ENCODE assay signal across 15 mouse cellular contexts in the genomic region with DNA sequence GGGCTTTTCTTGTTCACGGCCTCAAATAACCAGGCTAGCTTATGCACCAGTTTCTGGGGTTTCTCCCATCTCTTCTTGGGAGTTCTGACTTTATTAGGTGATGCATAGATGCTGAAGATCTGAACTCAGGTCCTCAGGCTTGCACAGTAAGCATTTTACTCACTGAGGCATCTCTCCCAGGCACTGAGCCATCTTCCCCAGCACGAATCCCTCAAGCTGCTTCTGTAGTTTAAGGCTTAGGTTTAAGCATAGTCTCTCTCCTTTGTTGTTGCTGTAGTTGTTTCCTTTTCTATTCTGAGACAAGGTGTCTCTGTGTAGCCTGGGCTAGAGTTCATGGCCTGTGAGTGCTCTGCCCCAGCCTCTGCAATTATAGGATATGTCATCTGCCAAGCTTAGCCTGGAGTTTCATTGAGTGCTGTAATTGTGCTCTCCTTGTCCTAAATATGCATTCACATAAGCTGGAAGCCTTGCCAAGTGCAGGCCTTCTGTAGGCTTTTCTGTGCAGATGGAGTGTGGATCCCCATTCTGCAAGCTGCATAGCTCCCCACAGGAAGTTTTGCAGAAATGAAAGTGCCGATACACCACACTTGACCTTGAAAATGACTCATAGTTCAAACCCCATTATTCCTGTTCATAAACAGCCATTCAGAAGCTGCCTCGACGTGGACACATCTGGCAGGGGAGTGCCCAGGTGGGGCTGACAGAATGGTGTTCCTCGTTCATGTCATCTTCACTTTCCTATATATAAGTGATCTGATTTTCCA. TPM values are rescaled to one million over a fixed set of nuclear protein-coding genes. Genes with fewer than 3 reads are reported as not detected.
DNase-seq lines count a peak whose midpoint lies in the region; ATAC-seq and TF ChIP-seq lines count a peak whose summit lies in the region.
"Had no signal": no experiment of that assay in that cellular context is flagged by ENCODE, and none has a peak within 500 bp of the region (broad histone marks: within the 10 kb centered on the region; RNA-seq: fewer than 3 reads in every experiment).

No protein-coding gene starts in this region.

- no peaks in the 10 kb centered on the region for H3K9me3 ChIP-seq in CH12.LX (replicated peaks; ENCODE audit: low read length)
- no peaks in the 10 kb centered on the region for H3K9me3 ChIP-seq in heart, embryonic 12.5 days (replicated peaks)
- H3K9me3 ChIP-seq: heart, embryonic 15.5 days had no signal

- no peak for TF ChIP-seq CTCF in CH12.LX (conservative IDR thresholded peaks at IDR 0.05 in 1 of 2, IDR thresholded peaks at IDR 0.05 in 1 of 2; ENCODE audit: low read depth in 2 of 2, low read length in 2 of 2)
- no peak for TF ChIP-seq CTCF in gastrocnemius, adult 2 months (IDR thresholded peaks at IDR 0.05)

- TF ChIP-seq RAD21 in CH12.LX (IDR thresholded peaks at IDR 0.05; ENCODE audit: low read depth, low read length): no peak

- no peak overlapping the region for H3K4me3 ChIP-seq in CH12.LX (replicated peaks in 1 of 3; ENCODE audit: low read depth in 2 of 3, low read length in 2 of 3, poor library complexity in 1 of 3)
- H3K4me3 ChIP-seq in gastrocnemius, adult 2 months: no peak overlapping the region
- H3K4me3 ChIP-seq in heart, embryonic 12.5 days: no peak overlapping the region
- H3K4me3 ChIP-seq: erythroblast, embryonic 14.5 days; heart, embryonic 15.5 days; myocyte had no signal

- intact Hi-C loops in gastrocnemius, adult 2 months (cut with DNase I): no loop called here

- H3K4me1 ChIP-seq in CH12.LX (ENCODE audit: control insufficient read depth in 1 of 2, insufficient read depth in 2 of 2): peaks cover 11 to 39% of the 10 kb centered on the region in 2 experiments; a peak in 3 of 4 replicates
- no peaks in the 10 kb centered on the region for H3K4me1 ChIP-seq in heart, embryonic 12.5 days (replicated peaks)
- H3K4me1 ChIP-seq: heart, embryonic 15.5 days had no signal

- dilution Hi-C loops in CH12.LX (cut with MboI; ENCODE audit: extremely low pct_ligation_motif_present, extremely low pct_unique_long_range_greater_than_20kb, low sequenced_read_pairs): no loop called here

- no peak overlapping the region for H3K4me2 ChIP-seq in CH12.LX (ENCODE audit: insufficient read depth, low read depth, poor library complexity, severe bottlenecking)
- H3K4me2 ChIP-seq in heart, embryonic 12.5 days: no peak overlapping the region
- H3K4me2 ChIP-seq: heart, embryonic 15.5 days; midbrain, embryonic 11.5 days had no signal

- no peak for DNase-seq in frontal cortex, postnatal 10 days (ENCODE audit: low spot score in 2 of 2)
- peak; percentile 65 for DNase-seq in CH12.LX (ENCODE audit: extremely low read depth)
- DNase-seq in layer of hippocampus, adult 18-20 months (ENCODE audit: low spot score in 2 of 2): peak; percentile 50 to 84
- DNase-seq in right cerebral cortex, postnatal 10 days (ENCODE audit: low spot score in 2 of 2): peak; percentile 54 to 60
- DNase-seq in embryo, embryonic 10 days (ENCODE audit: low spot score): no peak
- DNase-seq in gastrocnemius, adult 2 months: no peak
- DNase-seq: adrenal gland, postnatal 10 days; thymus, adult 2 months had no signal

- no peak overlapping the region for H3K9ac ChIP-seq in CH12.LX (ENCODE audit: insufficient read depth, low read depth)
- H3K9ac ChIP-seq in heart, embryonic 12.5 days: no peak overlapping the region
- H3K9ac ChIP-seq: heart, embryonic 15.5 days had no signal

- no peaks in the 10 kb centered on the region for H3K36me3 ChIP-seq in CH12.LX (replicated peaks in 1 of 2; ENCODE audit: control insufficient read depth in 1 of 2, insufficient read depth in 1 of 2, low read length in 1 of 2)
- H3K36me3 ChIP-seq in heart, embryonic 12.5 days: no peaks in the 10 kb centered on the region
- H3K36me3 ChIP-seq: heart, embryonic 15.5 days had no signal

- no peak for TF ChIP-seq POLR2A in CH12.LX (IDR thresholded peaks at IDR 0.05; ENCODE audit: low read depth, low read length)

- TF ChIP-seq EP300 in CH12.LX (IDR thresholded peaks at IDR 0.05; ENCODE audit: low read length): peak; percentile 81

- in situ Hi-C loops in CH12.LX (cut with MboI; ENCODE audit: low pct_ligation_motif_present, low pct_unique_long_range_greater_than_20kb, low sequenced_read_pairs): no loop called here

- no peaks in the 10 kb centered on the region for H3K27me3 ChIP-seq in CH12.LX (replicated peaks)
- no peaks in the 10 kb centered on the region for H3K27me3 ChIP-seq in heart, embryonic 12.5 days (replicated peaks)
- H3K27me3 ChIP-seq: heart, embryonic 15.5 days had no signal

- WGBS in heart, embryonic 12.5 days: 80% methylated on average over 6 of the region's 6 CpGs

- no peaks in the 10 kb centered on the region for H3K79me2 ChIP-seq in CH12.LX (replicated peaks; ENCODE audit: control insufficient read depth, extremely low read depth, insufficient read depth, poor library complexity, severe bottlenecking)

- no peak overlapping the region for H3K27ac ChIP-seq in CH12.LX (ENCODE audit: insufficient read depth, low read depth)
- H3K27ac ChIP-seq in gastrocnemius, adult 2 months: no peak overlapping the region
- no peak overlapping the region for H3K27ac ChIP-seq in heart, embryonic 12.5 days (ENCODE audit: poor library complexity, severe bottlenecking)
- H3K27ac ChIP-seq: heart, embryonic 15.5 days had no signal

- peak; percentile 99 for ATAC-seq in frontal cortex, adult (ENCODE audit: low TSS enrichment)
- ATAC-seq in heart, embryonic 12.5 days (ENCODE audit: insufficient number of reproducible peaks, low FRiP score): no peak
- ATAC-seq: hindbrain, embryonic 16.5 days had no signal

TF ChIP-seq in CH12.LX, 34 proteins besides CTCF, POLR2A, EP300 and RAD21:
- TF ChIP-seq MEF2A (IDR thresholded peaks at IDR 0.05; ENCODE audit: borderline replicate concordance, low read depth, low read length) (no peak), IRF4 (IDR thresholded peaks at IDR 0.05; ENCODE audit: low read depth, low read length) (peak; percentile 48), JUND (conservative IDR thresholded peaks at IDR 0.05; ENCODE audit: low read depth, low read length) (peak; percentile 30; the same call in 1 of the 2 replicates), TCF12 (IDR thresholded peaks at IDR 0.05; ENCODE audit: low read depth, low read length) (peak; percentile 49; the same call in 1 of the 2 replicates), ETS1 (conservative IDR thresholded peaks at IDR 0.05; ENCODE audit: low read depth, low read length) (peak; percentile 67)

RNA-seq across cellular contexts. Expression of a gene that starts 51.7 kb away (rescaled TPM):
- total RNA-seq in CH12.LX (2012; rRNA removed) (2.2 and 2.9 TPM in 2 replicates), CH12.LX (2014; rRNA removed) (2.3 and 2.5 TPM in 2 replicates)
- 1.3 and 1.9 TPM in 2 replicates for polyA plus RNA-seq in CH12.LX (2012; ENCODE audit: insufficient read length, low read depth)
- 10 to 100 TPM; 18.7 to 19.6 TPM for total RNA-seq in layer of hippocampus, adult 18-20 months (2021)
- total RNA-seq in gastrocnemius, adult 2 months (2021): 100 to 1,000 TPM in 1 of 2 experiments, 10 to 100 TPM in 1; 99.2 to 114 TPM
- polyA plus RNA-seq in heart, embryonic 12.5 days (2016; fragmentation: Nextera tagmentation; extraction: Ambion mirVana): 23.0 and 26.3 TPM in 2 replicates

Comparison
In these comparisons a context has a peak if more than half of its experiments do, and no peak if none do; other contexts are left out.
1. DNase-seq: peak in CH12.LX (single experiment), layer of hippocampus, adult 18-20 months (2 of 2) and right cerebral cortex, postnatal 10 days (2 of 2); none in frontal cortex, postnatal 10 days (0 of 2), embryo, embryonic 10 days (single experiment) and gastrocnemius, adult 2 months (single experiment).
2. RNA of a gene that starts 51.7 kb away (total RNA-seq): 99.2 to 114 TPM in gastrocnemius, adult 2 months and 18.7 to 19.6 TPM in layer of hippocampus, adult 18-20 months; 2.2 to 2.9 TPM in CH12.LX; every median in the first group is over 4 times any median in the second.